Mouse (Mus musculus) liver, postnatal 0 days (tissue): ENCODE data around the gene Ankrd55.

Experiments
- CTCF ChIP-seq: sonication (generic); IDR thresholded peaks from 2 replicates; pipeline ENCODE4 v1.5.1; 2016; ENCODE audit warnings: antibody characterized with exemption, low read depth
- EP300 ChIP-seq: IDR thresholded peaks from 2 replicates; pipeline ENCODE4 v1.6.1; 2016; ENCODE audit warnings: antibody characterized with exemption, low read depth, mild to moderate bottlenecking

DNA sequence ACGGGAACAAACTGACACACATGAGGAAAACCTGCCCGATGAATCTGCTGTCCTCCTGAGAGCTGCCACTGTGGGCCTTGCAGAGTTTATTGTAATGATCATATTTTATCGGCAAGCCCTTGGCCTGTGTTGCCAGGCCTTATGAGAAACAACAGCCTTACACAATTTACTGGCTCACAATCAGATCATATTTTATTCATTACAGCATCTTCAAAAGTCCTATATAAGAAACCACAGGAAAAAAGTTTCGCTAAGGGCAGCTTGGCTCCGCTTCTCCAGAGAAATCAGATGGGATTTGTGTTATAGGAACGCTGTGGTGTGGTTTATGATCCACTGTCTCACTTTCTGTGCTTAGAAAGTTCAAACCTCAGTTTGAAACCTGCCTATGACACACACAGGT lies 42.0 kb downstream of the Ankrd55 start:
- no peak for TF ChIP-seq CTCF
- no peak for TF ChIP-seq EP300
